Mouse (Mus musculus): ENCODE results near the gene Gm20479. TPM values are rescaled to one million over a fixed set of nuclear protein-coding genes. Genes with fewer than 3 reads are reported as not detected.

Gm20479 gene
- polyA plus RNA-seq, 1 experiment from 2014 or later: 0.46 TPM

DNA sequence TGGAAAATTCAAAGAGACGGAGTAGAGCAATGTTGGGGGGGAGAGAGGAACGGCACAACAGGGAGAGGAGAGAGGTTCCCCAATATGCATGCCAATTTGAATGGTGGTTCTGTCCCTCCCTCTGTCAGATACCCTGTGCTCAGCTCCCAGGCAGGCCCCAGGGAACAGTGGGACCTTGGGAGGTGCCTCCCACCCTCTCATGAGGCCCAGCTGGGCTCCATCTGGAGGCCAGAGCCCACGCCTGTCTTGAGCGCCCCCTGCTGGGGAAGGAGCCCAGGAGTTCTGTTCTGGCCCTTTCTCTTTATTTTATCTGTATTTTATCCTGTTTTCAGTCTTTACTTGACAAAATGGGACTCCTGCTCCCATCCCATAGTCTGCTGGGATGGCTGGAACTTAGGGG is 27.5 kb upstream of the Gm20479 start:
- Histone ChIP-seq H3K27ac (replicated peaks) (no peak overlapping the region), H3K4me1 (no peaks in the 10 kb centered on the region), H3K4me2 (replicated peaks) (no peak overlapping the region), H3K4me3 (no peak overlapping the region), H3K27me3 (no peaks in the 10 kb centered on the region), H3K9ac (replicated peaks) (no peak overlapping the region), H3K36me3 (no peaks in the 10 kb centered on the region), H3K9me3 (no peaks in the 10 kb centered on the region)
- 31% methylated on average over 4 of the region's 4 CpGs for WGBS
- ATAC-seq (replicated peaks): no peak

- H3K9me3 ChIP-seq: no peaks in the 10 kb centered on the region
- no peak overlapping the region for H3K4me3 ChIP-seq
- H3K9ac ChIP-seq (replicated peaks): no peak overlapping the region
- H3K4me1 ChIP-seq: no peaks in the 10 kb centered on the region
- H3K27ac ChIP-seq (replicated peaks): no peak overlapping the region
- no peaks in the 10 kb centered on the region for H3K36me3 ChIP-seq
- no peak for ATAC-seq (replicated peaks)
- WGBS: 65% methylated on average over 5 of the region's 5 CpGs
- no peak overlapping the region for H3K4me2 ChIP-seq (replicated peaks)
- no peaks in the 10 kb centered on the region for H3K27me3 ChIP-seq
Measured at GRCm38 (mm10) chr7:27384134-27384533, 26.9 kb upstream of the Gm20479 start.

DNA sequence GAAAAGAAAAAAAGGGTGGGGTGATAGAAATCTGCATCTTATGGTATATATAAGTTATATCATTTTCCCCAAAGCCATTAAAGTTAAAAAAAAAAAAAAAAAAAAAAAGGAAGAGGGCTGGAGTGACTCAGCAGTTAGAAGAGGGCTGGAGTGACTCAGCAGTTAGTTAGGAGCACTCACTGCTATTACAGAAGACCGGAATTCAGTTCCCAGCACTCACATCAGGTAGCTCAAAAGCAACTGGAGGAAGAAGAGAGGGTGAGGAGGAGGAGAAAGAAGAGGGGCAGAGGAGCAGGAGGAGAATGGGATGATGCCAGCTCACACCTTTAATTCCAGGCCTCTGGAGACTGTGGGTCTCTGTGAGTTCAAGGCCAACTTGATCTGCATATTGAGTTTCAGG is 26.0 kb upstream of the Gm20479 start:
- Histone ChIP-seq H3K27ac (replicated peaks) (no peak overlapping the region), H3K27me3 (no peaks in the 10 kb centered on the region)
- WGBS: 87% methylated on average over 1 of the region's 1 CpGs

GRCm38 (mm10) chr7:27381560-27381959 is 24.3 kb upstream of the Gm20479 start:
- H3K27ac ChIP-seq (replicated peaks): no peak overlapping the region
- no peak overlapping the region for H3K4me2 ChIP-seq (replicated peaks)
- H3K36me3 ChIP-seq: no peaks in the 10 kb centered on the region
- WGBS: 61% methylated on average over 4 of the region's 4 CpGs
- H3K27me3 ChIP-seq: peaks cover 14% of the 10 kb centered on the region; the same call in 1 of the 2 replicates
- no peaks in the 10 kb centered on the region for H3K9me3 ChIP-seq
- H3K4me3 ChIP-seq: no peak overlapping the region
- ATAC-seq (replicated peaks): no peak
- no peak overlapping the region for H3K9ac ChIP-seq (replicated peaks)
- no peaks in the 10 kb centered on the region for H3K4me1 ChIP-seq

More for the DNA sequence above, 26.0 kb upstream of the Gm20479 start:
- no peaks in the 10 kb centered on the region for H3K36me3 ChIP-seq
- ATAC-seq (replicated peaks): no peak
- no peak overlapping the region for H3K4me3 ChIP-seq
- H3K4me1 ChIP-seq: no peaks in the 10 kb centered on the region
- no peaks in the 10 kb centered on the region for H3K9me3 ChIP-seq
- H3K9ac ChIP-seq (replicated peaks): no peak overlapping the region
- no peak overlapping the region for H3K4me2 ChIP-seq (replicated peaks)

DNA sequence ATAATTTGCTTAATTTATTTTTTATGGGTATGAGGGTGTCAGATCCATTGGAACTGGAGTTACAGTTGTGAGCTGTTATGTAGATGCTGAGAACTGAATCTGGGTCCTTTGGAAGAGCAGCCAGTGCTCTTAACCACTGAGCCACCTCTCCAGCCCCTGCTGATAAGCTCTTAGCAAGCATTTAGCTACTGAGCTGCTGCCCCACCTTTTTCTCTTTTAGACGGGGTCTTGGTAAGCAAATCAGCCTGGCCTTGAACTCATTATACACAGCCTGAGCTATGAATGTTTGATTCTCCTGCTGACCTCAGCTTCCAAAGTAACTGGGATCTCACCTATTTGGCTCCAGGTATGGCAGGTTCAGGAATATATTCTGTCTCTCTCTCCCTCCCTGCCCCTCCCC is 23.8 kb upstream of the Gm20479 start:
- Histone ChIP-seq H3K36me3 (no peaks in the 10 kb centered on the region), H3K9ac (replicated peaks) (no peak overlapping the region), H3K27me3 (peaks cover 20% of the 10 kb centered on the region), H3K4me3 (no peak overlapping the region), H3K27ac (replicated peaks) (no peak overlapping the region), H3K9me3 (no peaks in the 10 kb centered on the region), H3K4me2 (replicated peaks) (no peak overlapping the region), H3K4me1 (no peaks in the 10 kb centered on the region)
- no peak for ATAC-seq (replicated peaks)
- 48% methylated on average over 1 of the region's 1 CpGs for WGBS

GRCm38 (mm10) chr7:27379836-27380235 is 22.6 kb upstream of the Gm20479 start:
- H3K27me3 ChIP-seq: peaks cover 30% of the 10 kb centered on the region
- H3K36me3 ChIP-seq: no peaks in the 10 kb centered on the region
- WGBS: 74% methylated on average over 6 of the region's 6 CpGs
- H3K4me1 ChIP-seq: peaks cover 3% of the 10 kb centered on the region; the same call in 1 of the 2 replicates
- H3K4me2 ChIP-seq (replicated peaks): no peak overlapping the region
- no peak overlapping the region for H3K27ac ChIP-seq (replicated peaks)
- H3K9me3 ChIP-seq: no peaks in the 10 kb centered on the region
- ATAC-seq (replicated peaks): no peak
- H3K9ac ChIP-seq (replicated peaks): no peak overlapping the region
- no peak overlapping the region for H3K4me3 ChIP-seq

DNA sequence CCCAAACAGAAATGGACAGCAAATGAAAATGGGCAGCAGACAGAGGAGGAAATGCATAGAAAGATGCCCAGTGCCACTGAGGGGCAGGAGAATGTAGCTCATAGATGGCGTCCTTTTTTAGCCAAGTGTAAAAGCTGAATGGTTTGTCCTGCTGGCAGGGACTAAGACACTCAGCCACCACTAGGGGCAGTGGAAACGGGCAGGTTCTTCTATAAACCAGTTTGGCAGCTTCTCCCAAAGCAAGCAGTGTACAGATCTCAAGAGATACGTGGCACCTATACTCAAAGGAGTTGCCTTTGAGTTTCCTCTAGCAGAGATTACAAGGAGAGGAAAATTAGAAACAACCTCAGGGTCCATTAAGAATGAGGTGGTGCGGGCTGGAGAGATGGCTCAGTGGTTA is 21.2 kb upstream of the Gm20479 start:
- no peak overlapping the region for H3K4me3 ChIP-seq
- H3K4me2 ChIP-seq (replicated peaks): no peak overlapping the region
- H3K9ac ChIP-seq (replicated peaks): no peak overlapping the region
- peaks cover 3% of the 10 kb centered on the region; the same call in 1 of the 2 replicates for H3K4me1 ChIP-seq
- 20% methylated on average over 4 of the region's 4 CpGs for WGBS
- no peak overlapping the region for H3K27ac ChIP-seq (replicated peaks)
- H3K27me3 ChIP-seq: peaks cover 42% of the 10 kb centered on the region
- no peaks in the 10 kb centered on the region for H3K36me3 ChIP-seq
- H3K9me3 ChIP-seq: no peaks in the 10 kb centered on the region
- 0 out of 2 replicates have a peak, but pooled peaks have one; percentile 19 for ATAC-seq (replicated peaks)

GRCm38 (mm10) chr7:27375274-27375673 is 18.1 kb upstream of the Gm20479 start:
- ATAC-seq (replicated peaks): no peak
- 1% methylated on average over 22 of the region's 22 CpGs for WGBS
- Histone ChIP-seq H3K27ac (replicated peaks) (no peak overlapping the region), H3K27me3 (peaks cover 73% of the 10 kb centered on the region), H3K4me3 (peak overlapping the region; percentile 14), H3K4me2 (replicated peaks) (no peak overlapping the region; the same call in 1 of the 2 replicates), H3K4me1 (peaks cover 9% of the 10 kb centered on the region), H3K9me3 (no peaks in the 10 kb centered on the region), H3K36me3 (peaks cover 2% of the 10 kb centered on the region; the same call in 1 of the 2 replicates), H3K9ac (replicated peaks) (no peak overlapping the region)

DNA sequence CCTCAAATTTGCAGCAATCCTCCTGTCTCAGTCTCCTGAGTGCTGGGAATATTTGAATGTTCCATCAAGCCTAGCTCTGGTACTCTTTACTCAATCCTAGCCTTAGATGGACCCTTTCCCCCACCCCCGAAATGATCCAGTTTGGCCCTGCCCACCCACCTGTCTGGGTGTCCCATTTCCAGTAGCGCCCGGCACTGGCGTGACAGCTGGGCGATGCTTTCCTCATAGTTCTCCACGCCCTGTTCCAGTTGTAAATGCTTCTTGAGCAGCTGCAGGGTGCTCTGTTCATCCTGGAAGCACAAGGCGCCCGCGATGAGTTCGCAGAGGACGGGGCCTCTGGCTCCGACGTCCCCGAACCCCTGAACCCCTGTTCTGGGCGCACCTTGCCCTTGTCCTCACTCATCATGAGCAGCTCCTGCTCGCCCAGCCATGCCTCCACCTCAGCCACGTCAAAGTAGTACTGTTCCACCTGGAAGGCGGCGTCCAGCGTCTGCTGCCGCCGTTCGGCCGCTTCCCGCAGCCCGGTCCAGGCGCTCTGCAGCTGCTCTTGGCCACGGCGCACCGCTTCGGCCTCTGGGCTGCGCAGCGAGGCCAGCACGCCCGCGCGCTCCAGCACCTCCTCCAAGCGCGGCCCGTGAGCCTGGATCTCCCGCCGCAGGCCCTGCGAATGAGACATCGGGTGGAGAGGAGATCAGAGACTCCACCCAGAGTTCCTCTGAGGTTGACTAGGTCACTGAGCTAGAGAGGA is 14.7 kb upstream of the Gm20479 start:
- H3K9me3 ChIP-seq: peaks cover 5% of the 10 kb centered on the region; the same call in 1 of the 2 replicates
- H3K36me3 ChIP-seq: peaks cover 7% of the 10 kb centered on the region; the same call in 1 of the 2 replicates
- no peak overlapping the region for H3K9ac ChIP-seq (replicated peaks)
- no peak for ATAC-seq (replicated peaks)
- no peak overlapping the region for H3K4me2 ChIP-seq (replicated peaks)
- H3K27ac ChIP-seq (replicated peaks): no peak overlapping the region
- H3K4me3 ChIP-seq: 0 out of 2 replicates have a peak overlapping the region, but pooled peaks have one; percentile 0
- 6% methylated on average over 44 of the region's 44 CpGs for WGBS
- H3K27me3 ChIP-seq: peaks cover 97% of the 10 kb centered on the region
- peaks cover 13% of the 10 kb centered on the region for H3K4me1 ChIP-seq

DNA sequence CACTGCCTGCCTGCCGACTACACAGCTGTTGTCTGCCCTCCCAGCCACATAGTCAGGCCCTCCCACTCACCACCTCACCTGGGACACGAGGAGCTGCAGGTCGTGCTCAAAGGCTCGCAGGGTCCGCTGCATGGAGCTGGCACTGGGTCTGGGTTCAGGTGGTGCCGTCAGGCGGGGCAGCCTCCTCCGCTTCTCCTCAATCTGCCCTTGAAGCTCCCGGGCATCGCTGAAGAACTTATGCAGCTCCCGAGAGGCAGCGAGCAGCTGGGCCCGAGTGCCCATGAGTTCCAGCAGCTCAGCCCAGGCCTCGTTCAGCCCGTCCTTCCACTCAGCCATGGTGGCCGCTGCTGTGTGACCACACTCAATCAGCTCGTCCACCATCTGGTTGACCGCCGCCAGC is 11.9 kb upstream of the Gm20479 start:
- peaks cover 5% of the 10 kb centered on the region; the same call in 1 of the 2 replicates for H3K9me3 ChIP-seq
- 86% methylated on average over 19 of the region's 19 CpGs for WGBS
- no peak overlapping the region for H3K27ac ChIP-seq (replicated peaks)
- peaks cover 7% of the 10 kb centered on the region; the same call in 1 of the 2 replicates for H3K36me3 ChIP-seq
- peaks cover 100% of the 10 kb centered on the region for H3K27me3 ChIP-seq
- no peak for ATAC-seq (replicated peaks)
- H3K4me1 ChIP-seq: peaks cover 12% of the 10 kb centered on the region
- no peak overlapping the region for H3K4me2 ChIP-seq (replicated peaks)
- H3K4me3 ChIP-seq: no peak overlapping the region
- no peak overlapping the region for H3K9ac ChIP-seq (replicated peaks)

- Histone ChIP-seq H3K27ac (replicated peaks) (no peak overlapping the region), H3K27me3 (peaks cover 100% of the 10 kb centered on the region), H3K4me2 (replicated peaks) (no peak overlapping the region), H3K9me3 (peaks cover 5% of the 10 kb centered on the region; the same call in 1 of the 2 replicates), H3K4me1 (peaks cover 14% of the 10 kb centered on the region), H3K36me3 (peaks cover 7% of the 10 kb centered on the region; the same call in 1 of the 2 replicates), H3K9ac (replicated peaks) (no peak overlapping the region), H3K4me3 (no peak overlapping the region)
- no peak for ATAC-seq (replicated peaks)
- 15% methylated on average over 11 of the region's 11 CpGs for WGBS
Measured at GRCm38 (mm10) chr7:27367976-27368375, 10.8 kb upstream of the Gm20479 start.

DNA sequence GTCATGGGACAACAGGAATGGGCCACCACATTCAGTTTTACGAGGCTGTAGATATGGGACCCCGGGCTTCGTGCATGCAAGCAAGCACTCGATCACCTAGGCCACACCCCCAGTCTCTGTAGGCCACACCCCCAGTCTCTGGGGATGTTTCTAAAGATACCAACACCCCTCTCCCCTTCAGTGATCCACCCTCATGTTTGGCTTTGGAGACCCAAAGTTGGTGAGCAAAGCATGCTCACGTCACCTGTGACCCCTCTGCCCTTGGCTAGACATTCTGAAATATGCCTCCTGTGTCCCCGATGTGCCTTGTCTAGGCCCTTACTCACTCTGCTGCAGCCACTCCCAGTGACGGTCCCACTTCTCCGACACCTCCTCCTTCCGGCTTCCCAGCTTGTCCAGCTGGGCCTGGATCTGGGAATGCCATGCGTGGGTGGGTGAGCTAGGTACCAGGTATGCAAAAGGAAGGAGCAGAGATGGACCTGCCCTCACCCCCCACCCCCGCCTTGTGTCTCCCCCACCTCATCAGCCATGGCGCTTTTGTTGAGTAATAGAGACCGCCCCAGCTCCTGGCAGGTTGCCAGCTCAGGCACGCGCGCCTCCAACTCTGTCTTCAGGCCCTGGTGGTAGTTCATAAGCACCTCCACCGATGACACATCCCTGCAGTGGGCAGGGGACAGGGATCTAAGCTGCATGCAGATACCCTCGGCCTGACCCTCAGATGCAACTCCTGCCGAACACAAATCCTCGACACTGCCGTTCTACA is 9.0 kb upstream of the Gm20479 start:
- Histone ChIP-seq H3K9me3 (peaks cover 5% of the 10 kb centered on the region; the same call in 1 of the 2 replicates), H3K4me1 (peaks cover 12% of the 10 kb centered on the region), H3K27ac (replicated peaks) (no peak overlapping the region), H3K4me2 (replicated peaks) (no peak overlapping the region), H3K36me3 (peaks cover 7% of the 10 kb centered on the region; the same call in 1 of the 2 replicates), H3K27me3 (peaks cover 87% of the 10 kb centered on the region), H3K9ac (replicated peaks) (no peak overlapping the region), H3K4me3 (no peak overlapping the region)
- no peak for ATAC-seq (replicated peaks)
- 36% methylated on average over 21 of the region's 21 CpGs for WGBS

All from forebrain, embryonic 15.5 days (tissue).